Mouse (Mus musculus) gastrocnemius, postnatal 4 days (tissue): Measurements from ENCODE around the gene Stk24. TPM values are rescaled to one million over a fixed set of nuclear protein-coding genes. Genes with fewer than 3 reads are reported as not detected.

Experiments
- DNase-seq, 2 experiments: peaks; one replicate each; pipeline ENCODE4 v3.0.0; 2021 to 2022; ENCODE audit warnings: low spot score in 2 of 2, mixed read lengths in 2 of 2
- total RNA-seq, 2 experiments: library from RNA; stranded (reverse); gene quantifications; 2 replicates each; pipeline ENCODE4 v1.2.3; 2021

Stk24 gene
- total RNA-seq, 2 experiments from 2014 or later = 57.8 to 61.6 TPM

DNA sequence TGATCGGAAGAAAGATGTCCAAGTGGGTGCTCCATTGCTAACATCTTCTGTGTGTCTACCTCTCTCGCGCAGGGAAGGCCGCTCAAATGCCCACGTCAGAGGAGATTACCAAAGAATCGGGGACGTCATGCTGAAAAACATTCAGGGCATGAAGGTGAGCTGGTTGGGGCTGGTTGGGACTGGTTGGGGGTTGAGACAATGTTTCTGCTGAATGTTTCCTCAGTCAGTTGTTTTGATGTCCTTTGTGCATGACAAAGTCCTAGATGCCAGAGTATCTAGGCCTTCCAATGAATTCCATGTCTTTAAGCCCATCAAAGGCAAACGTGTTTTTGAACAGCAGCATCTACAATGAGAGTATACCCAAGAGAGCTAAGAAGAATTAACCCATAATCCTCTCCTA is 112.0 kb downstream of the Stk24 start:
- DNase-seq = no peak

DNA sequence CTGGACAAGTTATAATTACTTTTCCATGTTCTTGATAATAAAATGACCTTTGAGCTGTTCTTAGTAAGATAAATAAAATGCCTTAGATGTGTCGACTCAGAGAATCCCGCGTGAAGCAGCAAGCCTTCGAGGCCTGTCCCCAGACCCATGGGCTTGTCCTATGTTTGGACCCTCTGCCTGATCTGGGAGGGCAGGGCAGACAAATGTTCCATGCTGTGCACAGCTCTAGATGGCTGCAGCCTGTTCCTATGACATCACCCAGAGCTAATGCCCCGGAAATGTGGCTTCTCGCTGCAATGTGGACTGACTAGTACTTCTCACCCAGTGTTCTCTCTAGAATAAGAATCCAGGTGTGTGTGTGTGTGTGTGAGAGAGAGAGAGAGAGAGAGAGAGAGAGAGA is 115.4 kb downstream of the Stk24 start:
- DNase-seq = no peak

DNA sequence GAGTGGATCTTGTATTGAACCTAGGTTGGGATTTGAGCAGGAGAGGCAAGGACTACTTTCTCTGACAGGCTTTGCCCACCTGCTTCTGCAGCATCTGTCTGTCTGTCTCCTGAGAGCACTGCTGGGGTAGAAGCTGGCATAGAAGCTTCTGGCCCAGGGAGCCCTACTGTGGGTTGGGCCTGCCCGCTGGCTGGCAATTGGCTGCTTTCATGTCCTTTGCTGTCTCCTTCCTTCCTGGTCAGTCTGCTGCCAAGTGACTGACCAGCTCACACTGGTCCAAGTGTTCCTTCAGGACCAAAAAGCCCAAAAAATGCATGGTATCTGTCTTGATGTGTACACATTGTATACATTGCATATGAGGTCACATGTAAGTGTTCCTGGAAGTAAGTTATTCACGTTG is 115.9 kb downstream of the Stk24 start:
- DNase-seq = no peak

DNA sequence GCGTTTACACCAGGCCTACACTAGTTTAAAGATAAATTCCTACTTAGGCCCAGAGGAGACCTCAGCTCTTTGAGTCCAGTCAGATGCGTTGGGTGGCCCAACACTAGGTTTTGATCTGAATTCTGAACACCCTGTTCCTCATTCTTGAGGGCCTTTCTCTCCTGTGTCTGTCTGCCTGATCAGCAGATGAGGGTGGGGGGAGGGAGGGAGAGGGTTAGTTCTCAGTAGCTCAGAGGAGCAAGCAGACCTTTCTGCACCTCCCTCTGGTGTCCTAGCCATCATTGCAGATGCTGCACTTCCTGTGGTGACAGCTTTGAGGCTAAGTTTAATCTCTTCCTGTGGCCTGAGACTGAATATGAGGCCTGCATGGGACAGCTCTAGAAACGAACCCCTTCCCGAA is 117.2 kb downstream of the Stk24 start:
- DNase-seq = no peak

GRCm38 (mm10) chr14:121261229-121261879 is 118.5 kb downstream of the Stk24 start:
- DNase-seq = no peak

DNA sequence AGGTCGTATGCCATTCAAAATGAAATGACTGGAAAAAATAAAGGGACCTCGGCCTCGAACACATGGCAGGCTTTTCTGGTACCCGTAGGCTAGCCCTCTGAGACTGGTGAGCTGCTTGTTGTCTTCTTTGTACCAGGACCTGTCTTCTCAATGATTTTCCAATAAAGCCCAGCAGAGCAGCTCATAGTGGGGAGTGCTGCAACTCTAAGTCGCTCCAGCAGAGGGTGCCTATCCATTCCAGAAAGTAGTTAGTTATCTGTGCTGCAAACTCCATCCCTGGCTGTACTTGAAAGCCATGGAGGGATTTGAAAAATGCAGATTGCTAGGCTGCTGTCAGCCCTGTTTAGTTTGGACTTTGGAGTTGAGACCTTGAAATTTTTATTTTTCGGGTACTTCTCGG is 120.0 kb downstream of the Stk24 start:
- DNase-seq = peak in 1 of 2 experiments; percentile 49

DNA sequence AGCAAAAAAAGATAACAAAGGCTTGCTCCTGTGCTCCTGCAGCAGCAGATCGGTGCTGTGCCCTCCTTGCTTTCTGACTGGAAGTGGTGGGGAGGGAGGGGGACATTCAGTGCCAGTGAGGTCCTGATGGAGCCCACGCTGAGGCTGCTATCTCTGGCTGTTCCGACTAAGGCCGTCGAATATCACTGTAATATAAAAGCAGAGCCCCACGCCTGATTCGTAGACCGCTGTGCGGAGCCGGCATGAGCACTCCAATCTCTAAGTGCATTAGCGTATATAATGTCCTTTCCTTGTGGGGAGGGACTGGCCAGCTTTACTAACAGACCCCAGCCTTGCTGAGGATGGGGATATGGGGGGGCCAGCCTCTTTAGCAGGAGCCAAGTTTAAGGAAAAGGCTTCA is 120.5 kb downstream of the Stk24 start:
- DNase-seq = no peak

GRCm38 (mm10) chr14:121256896-121257295 is 122.9 kb downstream of the Stk24 start:
- DNase-seq = no peak

- DNase-seq = no peak
These were observed 124.3 kb downstream of the Stk24 start for GRCm38 (mm10) chr14:121255469-121255868.

DNA sequence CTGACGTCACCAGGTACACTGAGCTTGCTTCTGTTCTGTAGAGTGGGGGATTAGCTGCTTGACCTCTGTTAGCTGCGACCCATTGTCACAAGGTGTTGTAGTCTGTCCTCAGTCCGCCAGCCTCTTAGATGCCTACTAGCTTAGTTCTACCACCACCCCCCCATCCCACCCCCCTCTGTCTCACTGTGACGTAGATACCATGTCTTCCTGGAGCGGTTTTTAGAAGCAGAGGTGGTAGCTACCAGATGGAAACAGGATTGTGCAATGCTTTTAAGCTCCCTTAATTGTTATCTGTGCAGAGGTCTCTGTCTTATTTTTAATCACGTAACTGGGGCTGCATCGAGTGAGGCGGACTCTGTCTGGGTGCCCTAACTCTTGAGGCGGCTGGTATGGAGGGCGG is 124.9 kb downstream of the Stk24 start:
- DNase-seq = no peak

GRCm38 (mm10) chr14:121252542-121252941 is 127.3 kb downstream of the Stk24 start:
- DNase-seq = no peak

DNA sequence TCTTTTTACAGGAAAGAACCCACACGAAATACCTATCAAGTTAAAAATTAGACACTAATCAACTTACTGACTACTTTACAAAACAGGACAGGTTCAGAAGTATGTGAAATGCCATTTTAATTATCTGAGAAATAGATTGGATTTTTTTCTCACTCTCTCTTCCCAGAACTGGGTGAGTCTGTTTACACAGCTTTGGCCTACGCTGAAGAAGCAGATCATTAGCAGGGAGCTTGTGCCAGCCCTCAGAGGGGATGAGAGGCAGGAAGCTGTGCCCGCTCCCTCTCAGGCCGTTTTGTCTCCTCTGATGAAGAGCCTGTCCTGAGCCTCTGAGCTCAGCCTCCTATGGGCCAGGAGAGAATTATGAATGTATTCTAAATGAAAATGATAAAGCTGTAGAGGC is 128.1 kb downstream of the Stk24 start:
- no peak for DNase-seq

DNA sequence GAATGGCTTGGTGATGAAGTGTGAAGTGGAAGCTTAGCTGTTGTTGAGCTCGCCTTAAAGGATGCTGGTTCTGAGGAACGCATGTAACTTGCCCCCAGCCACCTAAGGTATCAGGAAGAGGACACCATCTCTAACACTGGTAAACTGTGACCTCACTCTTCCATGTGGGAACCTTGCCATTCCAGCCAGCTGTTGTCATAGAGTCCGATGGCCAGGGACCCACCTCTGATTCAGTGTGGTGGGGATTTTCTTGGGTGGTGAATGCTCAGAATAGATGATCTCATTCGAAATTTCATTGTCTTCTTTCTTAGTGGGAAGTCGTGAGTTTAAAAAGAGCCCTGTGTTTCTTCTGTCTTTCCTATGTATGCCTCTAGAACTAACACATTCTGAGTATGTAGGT is 128.7 kb downstream of the Stk24 start:
- DNase-seq = no peak

DNA sequence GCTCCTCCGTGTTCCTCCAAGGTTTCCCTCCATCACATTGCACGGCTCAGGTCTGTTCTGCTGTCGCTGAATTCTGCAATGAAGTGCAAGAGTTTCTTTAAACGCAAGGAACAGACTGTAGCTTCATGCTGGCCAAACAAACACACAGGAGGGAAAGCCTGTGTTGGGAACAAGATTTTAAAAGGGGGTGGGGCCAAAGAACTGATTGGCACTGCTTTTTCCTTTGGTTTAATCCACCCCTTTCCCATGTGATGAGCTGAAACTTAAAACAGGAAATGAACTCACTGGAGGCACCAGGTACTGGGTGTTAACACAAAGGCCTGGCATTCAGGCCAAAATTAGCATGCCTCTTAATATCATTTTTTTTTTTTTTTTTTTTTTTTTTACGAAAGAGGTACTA is 131.5 kb downstream of the Stk24 start:
- no peak for DNase-seq

- DNase-seq = no peak
These were observed 132.5 kb downstream of the Stk24 start for GRCm38 (mm10) chr14:121247287-121247686.

- no peak for DNase-seq
These were observed 133.6 kb downstream of the Stk24 start for GRCm38 (mm10) chr14:121246048-121246731.

GRCm38 (mm10) chr14:121244104-121244503 is 135.7 kb downstream of the Stk24 start:
- no peak for DNase-seq

- DNase-seq = no peak
These were observed 140.4 kb downstream of the Stk24 start for GRCm38 (mm10) chr14:121239386-121239785.

DNA sequence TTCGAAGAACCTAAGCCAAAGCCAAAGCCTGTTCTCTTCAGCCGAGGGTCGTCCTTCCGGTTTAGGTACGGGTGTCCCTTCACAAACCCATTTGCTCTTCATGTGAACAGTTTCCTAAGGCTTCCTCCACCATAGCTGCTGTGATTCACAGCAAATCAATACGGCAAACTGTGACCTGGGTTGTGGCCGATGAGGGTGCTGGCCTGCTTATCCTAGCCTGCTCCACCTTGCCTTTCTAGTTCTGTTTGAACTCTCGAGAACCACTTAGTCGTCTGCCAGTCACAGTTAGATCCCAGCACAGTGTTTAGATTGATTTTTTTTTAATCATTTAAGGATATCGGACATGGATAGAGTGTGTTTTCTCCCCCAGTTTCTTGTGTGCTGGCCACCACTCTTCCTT is 141.1 kb downstream of the Stk24 start:
- DNase-seq = no peak

DNA sequence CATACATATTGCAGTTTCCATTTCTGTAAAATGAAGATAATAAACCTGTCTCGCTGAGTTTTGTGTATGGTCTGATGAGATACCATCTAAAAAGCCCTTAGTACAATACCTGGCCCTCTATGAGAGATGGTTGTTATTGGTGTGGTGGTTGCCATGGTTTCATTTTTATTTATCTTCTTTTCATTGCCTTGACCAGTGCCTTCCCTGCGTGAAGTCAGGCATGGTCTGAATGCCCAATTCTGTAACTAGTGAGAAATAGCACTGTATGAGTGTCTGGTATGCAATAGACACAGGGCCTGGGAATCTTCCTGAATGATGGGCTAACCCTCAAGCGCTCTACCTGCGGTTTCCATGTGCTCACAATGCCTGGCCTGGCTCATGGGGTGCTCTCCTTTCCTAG is 143.1 kb downstream of the Stk24 start:
- no peak for DNase-seq
